Mouse (Mus musculus) erythroblast, adult 5-6 weeks (primary cell): ENCODE measurements around the gene Sacs. TPM values are rescaled to one million over a fixed set of nuclear protein-coding genes. Genes with fewer than 3 reads are reported as not detected.

ENCODE experiments used
- ATAC-seq: replicated peaks from 2 replicates; pipeline ENCODE4 v1.8.0; 2016; ENCODE audit warnings: moderate number of reproducible peaks, mild to moderate bottlenecking, moderate TSS enrichment, inconsistent platforms; ENCODE audit not compliant: poor library complexity, low FRiP score, severe bottlenecking
- total RNA-seq, 2 experiments: library from RNA; stranded (forward) in 1 of 2; stranded (reverse) in 1 of 2; fragments of 150-400 nt in 1 of 2; fragments of 200-764, 138-1000 nt in 1 of 2; gene quantifications; 2 replicates each; pipeline versions ENCODE4 v1.2.3 to v1.2.4; 2015 to 2017; ENCODE audit warnings: low replicate concordance in 2 of 2

Sacs gene
- total RNA-seq, 2 experiments from 2014 or later = 4.4 to 7.6 TPM

- no peak for ATAC-seq
Observed at GRCm38 (mm10) chr14:61230179-61230578, 91.9 kb downstream of the Sacs start.

DNA sequence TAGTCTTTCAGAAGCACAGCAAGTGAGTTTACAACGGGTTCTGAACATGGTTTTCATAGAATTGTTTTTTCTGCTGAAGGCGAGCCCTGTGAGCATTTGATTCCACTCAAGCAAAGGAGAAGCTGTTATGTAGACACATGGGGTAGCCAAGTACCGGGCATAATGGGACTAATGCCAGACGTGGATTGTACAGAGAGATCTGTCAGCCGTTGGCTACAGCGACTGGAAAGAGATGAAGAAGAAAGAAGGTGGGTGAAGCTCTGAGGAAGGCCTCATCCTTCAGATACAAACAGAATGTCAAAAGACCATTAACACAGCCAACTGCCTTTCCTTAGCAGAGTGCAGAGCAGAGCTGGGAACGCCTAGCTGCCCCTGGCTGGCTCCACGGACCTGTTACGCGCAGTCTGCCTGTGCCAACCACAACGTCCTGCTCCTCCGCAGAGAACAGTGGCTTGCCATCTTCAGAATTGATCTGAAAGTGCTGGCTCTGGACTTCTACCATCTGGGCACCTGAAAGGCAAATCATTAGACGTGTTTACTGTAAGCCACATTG lies 93.8 kb downstream of the Sacs start:
- no peak for ATAC-seq

DNA sequence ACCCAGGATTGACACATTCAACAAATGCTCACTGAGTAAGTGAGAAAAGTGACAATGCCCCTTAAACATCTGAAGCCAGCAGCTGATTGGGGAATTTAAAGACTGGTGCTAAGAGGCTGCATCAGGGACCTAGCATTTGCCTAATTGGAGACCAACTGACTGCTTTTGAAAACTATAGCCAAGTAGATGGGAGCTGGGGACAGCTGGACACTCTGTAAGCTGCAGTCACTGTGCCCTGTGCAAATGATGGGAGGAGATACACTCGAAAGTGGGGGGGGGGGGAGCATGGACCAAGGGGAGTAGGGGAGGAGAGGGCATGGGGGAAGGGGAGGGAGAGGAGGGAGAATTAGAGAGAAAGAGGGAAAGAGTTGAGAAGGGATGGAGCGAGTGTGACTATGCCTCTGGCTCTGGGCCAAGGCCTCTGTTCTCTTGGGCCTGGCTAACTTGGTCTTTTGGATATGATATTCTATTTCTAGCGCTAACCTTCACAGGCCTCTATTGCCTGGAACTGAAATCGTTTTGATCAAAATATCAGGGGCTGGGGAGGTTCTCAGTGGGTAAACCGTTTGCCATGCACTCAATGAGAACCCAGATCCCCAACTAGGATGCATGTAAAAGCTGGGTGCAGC lies 97.7 kb downstream of the Sacs start:
- no peak for ATAC-seq

GRCm38 (mm10) chr14:61237101-61237654 lies 98.9 kb downstream of the Sacs start:
- no peak for ATAC-seq

GRCm38 (mm10) chr14:61238751-61239150 lies 100.5 kb downstream of the Sacs start:
- ATAC-seq = no peak

DNA sequence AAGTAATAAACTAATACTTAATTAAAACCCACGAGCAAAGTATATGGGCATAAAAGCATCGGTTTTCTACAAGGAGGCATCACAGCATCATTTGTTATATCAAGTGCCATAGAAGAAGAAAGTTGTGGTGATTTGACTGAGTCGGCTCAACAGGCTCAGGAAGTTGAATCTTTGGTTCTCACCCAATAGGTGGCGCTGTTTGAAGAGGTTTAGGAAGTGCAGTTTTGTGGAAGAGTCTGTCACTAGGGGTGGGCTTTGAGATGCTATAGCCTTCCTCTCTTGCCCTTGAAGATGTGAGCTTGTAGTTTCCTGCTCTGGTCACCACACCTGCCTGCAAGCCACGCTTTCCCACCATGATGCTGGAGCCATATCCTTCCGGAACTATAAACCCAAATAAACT lies 104.4 kb downstream of the Sacs start:
- ATAC-seq = no peak

DNA sequence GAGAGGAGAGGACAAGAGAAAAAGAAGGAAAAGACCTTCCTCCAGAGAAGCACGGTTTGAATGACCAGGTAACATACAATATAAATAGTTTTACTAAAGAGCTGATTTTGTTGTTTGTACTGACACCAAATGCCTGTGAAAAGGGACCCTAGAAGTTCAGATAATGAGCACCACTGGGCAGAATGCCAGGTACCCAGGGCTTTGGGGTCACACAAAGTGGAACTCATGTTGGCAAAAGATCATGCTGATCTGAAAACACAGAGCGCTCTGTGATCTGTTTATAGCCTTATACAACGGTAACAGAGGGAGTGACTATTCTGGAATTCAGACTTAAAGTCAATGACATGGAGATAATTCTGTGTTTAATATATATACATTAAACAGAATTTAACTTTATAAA lies 108.2 kb downstream of the Sacs start:
- ATAC-seq = no peak

- no peak for ATAC-seq
Observed at GRCm38 (mm10) chr14:61252596-61253388, 114.5 kb downstream of the Sacs start.

GRCm38 (mm10) chr14:61258352-61258751 lies 120.1 kb downstream of the Sacs start, which contains the start of gene Sgcg:
Gene Sgcg (minus strand): TSS chr14:61258490.
- ATAC-seq = no peak

DNA sequence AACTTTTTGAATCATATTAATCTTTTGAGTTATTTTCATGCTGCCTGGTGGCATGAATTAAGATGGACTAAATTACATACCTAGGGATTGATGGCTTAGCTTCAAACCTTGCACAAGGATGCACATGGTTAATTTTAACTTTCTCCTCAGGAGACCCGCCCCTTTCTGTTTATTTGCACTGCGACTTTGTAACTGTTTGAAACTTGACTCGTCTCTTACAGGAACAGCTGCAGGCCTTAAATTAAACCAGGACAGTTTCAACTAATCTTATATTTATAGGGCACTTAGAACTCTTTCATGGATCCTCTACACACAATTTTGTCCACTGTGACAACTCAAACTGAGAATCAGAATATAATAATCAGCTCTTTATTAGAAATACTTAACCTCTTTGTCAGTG lies 120.8 kb downstream of the Sacs start:
- ATAC-seq = no peak

GRCm38 (mm10) chr14:61267908-61268475 lies 129.7 kb downstream of the Sacs start:
- ATAC-seq = no peak

DNA sequence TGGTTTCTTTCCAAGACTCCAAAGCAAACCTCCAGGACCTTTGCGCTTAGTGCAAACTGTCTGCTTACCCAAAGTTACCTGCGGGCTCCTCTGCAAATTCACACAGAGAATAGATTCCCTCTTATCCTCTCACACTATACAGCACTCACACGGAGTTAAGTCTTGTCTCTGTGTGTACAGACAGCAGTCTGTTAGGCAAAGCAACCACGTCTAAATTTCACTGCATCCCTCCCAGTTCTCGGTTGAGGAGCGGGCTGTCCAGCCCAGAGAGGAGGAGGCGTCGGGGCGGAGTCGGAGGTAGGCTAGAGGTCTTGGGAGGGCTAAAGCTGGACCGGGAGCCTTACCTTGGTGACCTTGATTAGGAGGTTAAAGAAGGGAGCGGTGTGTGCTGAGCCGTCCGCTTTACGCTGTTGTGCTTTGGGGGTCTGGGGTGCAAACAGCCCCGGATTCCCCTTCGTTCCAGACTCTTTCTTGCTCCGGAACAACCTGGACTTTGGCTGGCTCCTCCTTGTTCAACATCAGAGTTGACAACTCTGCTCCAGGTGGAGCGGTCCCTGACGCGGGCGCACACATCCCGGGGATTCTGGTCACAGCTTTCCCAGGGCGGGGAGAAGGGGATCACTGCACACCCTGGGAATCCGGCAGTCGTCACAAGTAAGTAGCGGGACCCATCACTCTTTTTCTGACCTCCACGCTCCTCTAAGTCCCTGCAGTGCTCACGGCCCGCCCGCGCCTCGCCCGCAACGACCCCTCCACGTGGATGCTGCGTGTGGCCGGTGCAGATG lies 136.3 kb downstream of the Sacs start:
- ATAC-seq = no peak

DNA sequence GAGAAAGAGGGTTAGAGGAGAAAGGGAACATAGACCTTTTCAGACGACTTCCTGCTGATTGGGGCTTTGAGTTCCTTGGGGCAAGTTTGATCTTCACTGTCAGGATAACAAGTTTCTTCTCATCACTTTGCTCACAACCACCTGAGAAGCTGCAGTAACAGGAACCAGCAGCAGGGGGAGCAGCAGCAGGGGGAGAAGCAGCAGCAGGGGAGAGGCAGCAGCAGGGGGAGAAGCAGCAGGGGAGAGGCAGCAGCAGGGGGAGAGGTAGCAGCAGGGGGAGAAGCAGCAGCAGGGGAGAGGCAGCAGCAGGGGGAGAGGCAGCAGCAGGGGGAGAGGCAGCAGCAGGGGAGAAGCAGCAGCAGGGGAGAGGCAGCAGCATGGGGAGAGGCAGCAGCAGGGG lies 139.0 kb downstream of the Sacs start:
- no peak for ATAC-seq

- no peak for ATAC-seq
Observed at GRCm38 (mm10) chr14:61278676-61279300, 140.5 kb downstream of the Sacs start.

GRCm38 (mm10) chr14:61288606-61289286 lies 150.5 kb downstream of the Sacs start:
- no peak for ATAC-seq
